Mouse (Mus musculus) myocyte (in vitro differentiated cells): ENCODE data around the gene Zhx3.
A peak's percentile ranks its signal among the peaks of the same experiment; 100 is the strongest.

ENCODE experiments used
- MAX ChIP-seq: IDR thresholded peaks from one replicate; pipeline ENCODE4 v1.6.1; 2011; ENCODE audit warnings: low read depth, mild to moderate bottlenecking, control low read depth
- MYOG ChIP-seq, 3 experiments: IDR thresholded peaks; one replicate each; pipeline ENCODE4 v1.6.1; 2011; ENCODE audit warnings: control low read depth in 2 of 3, low read depth in 2 of 3, mild to moderate bottlenecking in 2 of 3; ENCODE audit not compliant: insufficient read length in 2 of 3, control insufficient read depth in 1 of 3, insufficient read depth in 1 of 3
- POLR2A ChIP-seq: IDR thresholded peaks from one replicate; pipeline ENCODE4 v1.6.1; 2011; ENCODE audit warnings: low read depth, mild to moderate bottlenecking, control low read depth, moderate library complexity; ENCODE audit not compliant: insufficient read length
- POLR2AphosphoS2 ChIP-seq: IDR thresholded peaks from one replicate; pipeline ENCODE4 v1.6.1; 2011; ENCODE audit warnings: low read depth, control low read depth; ENCODE audit not compliant: insufficient read length
- USF1 ChIP-seq: IDR thresholded peaks from one replicate; pipeline ENCODE4 v1.6.1; 2011; ENCODE audit warnings: low read depth, mild to moderate bottlenecking, control low read depth, moderate library complexity

- TF ChIP-seq POLR2A: no peak
- no peak for TF ChIP-seq MAX
- TF ChIP-seq USF1: no peak
- no peak for TF ChIP-seq POLR2AphosphoS2
- TF ChIP-seq MYOG (IDR thresholded peaks at IDR 0.05; ENCODE audit: control insufficient read depth in 1 of 3, insufficient read depth in 1 of 3, insufficient read length in 2 of 3, low read depth in 2 of 3): peak in 1 of 3 experiments; percentile 9
These were observed 139.7 kb downstream of the Zhx3 start for GRCm38 (mm10) chr2:160733131-160733531.
